Mouse (Mus musculus): ENCODE measurements around the gene Pomgnt1. TPM values are rescaled to one million over a fixed set of nuclear protein-coding genes. Genes with fewer than 3 reads are reported as not detected.

Pomgnt1 gene
- polyA plus RNA-seq, 1 experiment from 2014 or later = 60.2 TPM

DNA sequence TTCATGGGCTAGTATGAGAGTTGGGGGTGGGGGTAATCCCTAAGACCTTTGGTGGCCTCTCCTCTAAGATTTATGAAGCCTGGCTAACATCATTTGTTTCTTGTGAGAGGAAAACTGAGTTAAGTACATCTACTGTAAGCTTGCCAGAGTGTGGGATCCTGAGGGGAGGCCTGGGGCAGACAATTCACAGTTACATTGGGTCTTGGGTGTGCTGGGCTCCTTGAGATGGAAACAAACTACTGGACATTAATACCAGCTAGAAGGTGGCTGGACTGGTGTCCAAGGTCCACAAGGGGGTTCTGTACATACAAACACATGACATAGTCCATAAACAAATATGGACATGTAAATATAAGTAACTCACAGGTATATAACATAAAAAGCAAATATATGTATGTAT is 51.5 kb downstream of the Pomgnt1 start:
- Histone ChIP-seq H3K27ac (ENCODE audit: low read length) (peak overlapping the region; percentile 86), H3K4me1 (ENCODE audit: control insufficient read depth, insufficient read depth, low read length) (peaks cover 35% of the 10 kb centered on the region), H3K9me3 (replicated peaks; ENCODE audit: control insufficient read depth, low read length) (no peaks in the 10 kb centered on the region), H3K36me3 (ENCODE audit: control insufficient read depth, insufficient read depth) (no peaks in the 10 kb centered on the region), H3K4me2 (ENCODE audit: low read depth, low read length) (no peak overlapping the region), H3K9ac (ENCODE audit: low read length) (peak overlapping the region; percentile 27; the same call in 1 of the 2 replicates), H3K4me3 (ENCODE audit: low read length) (no peak overlapping the region), H3K27me3 (ENCODE audit: control insufficient read depth, insufficient read depth, low read length) (no peaks in the 10 kb centered on the region)
- ATAC-seq (replicated peaks; ENCODE audit: extremely low read depth, insufficient read depth, low FRiP score) = no peak

DNA sequence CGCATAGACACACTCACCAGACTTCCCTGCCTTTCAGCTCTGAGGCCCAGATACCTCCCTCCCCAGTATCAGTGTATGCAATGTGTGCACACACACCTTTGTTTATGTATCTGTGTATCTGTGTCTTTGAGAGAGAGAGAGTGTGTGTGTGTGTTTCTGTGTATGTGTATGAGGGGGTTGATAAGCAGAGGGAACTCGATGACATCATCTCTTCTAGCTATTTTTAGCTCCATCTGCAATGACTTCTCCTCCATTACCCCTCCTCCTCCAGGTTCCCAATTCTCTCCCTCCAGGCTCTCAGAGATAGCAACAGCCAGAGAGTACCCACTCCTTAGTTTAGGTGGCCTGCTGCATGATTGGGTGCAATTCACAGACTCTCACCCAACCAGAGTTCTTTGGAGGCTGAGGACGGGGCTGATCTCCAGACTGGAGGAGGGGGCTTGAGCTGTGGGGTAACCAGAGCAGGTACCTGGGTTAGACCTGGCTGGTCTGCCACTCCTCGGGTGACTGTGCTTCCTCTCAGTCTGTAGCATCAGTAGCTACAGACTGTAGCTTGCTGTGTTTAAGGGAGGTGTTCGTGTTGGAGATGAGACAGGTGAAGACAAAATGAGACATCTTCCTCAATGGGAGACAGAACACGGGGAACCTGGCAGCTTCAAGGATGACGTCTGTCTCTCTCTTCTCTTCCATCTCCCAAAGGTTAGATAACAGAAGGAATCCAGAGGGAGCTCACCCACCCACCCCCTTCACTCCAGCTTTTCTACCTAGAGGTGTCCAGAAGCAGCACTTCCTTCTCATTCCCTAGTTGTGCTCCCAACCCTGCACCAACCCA is 52.3 kb downstream of the Pomgnt1 start:
- ATAC-seq (replicated peaks; ENCODE audit: extremely low read depth, insufficient read depth, low FRiP score) = peak; percentile 37; the same call in 1 of the 2 replicates
- WGBS = 35% methylated on average over 7 of the region's 7 CpGs
- H3K4me3 ChIP-seq (ENCODE audit: low read length) = no peak overlapping the region

DNA sequence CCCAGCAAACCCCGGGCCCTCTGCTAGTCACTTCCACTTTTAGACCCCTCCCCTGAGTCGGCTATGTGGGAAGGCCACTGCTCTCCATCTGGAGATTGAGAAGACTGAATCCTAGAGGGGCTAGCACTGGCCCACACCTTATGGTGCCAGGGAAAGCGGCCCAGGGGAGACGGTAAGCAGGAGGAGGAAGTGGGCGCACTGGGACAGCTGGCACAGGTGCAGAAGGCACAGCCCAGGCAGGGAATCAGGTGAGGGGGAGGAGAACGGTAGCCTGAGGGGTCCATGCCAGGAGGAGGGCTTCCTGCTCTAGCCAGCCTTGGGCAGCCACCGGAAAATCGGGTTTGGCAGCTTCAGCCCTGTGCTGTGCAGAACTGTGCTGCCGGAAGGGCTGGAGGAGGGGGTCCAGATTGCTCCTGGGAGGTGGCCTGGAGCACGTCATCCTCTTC is 52.9 kb downstream of the Pomgnt1 start:
- WGBS = 18% methylated on average over 10 of the region's 10 CpGs
- H3K4me2 ChIP-seq (ENCODE audit: low read depth, low read length) = peak overlapping the region; percentile 57
- H3K4me3 ChIP-seq (ENCODE audit: low read length) = peak overlapping the region; percentile 21
- H3K4me1 ChIP-seq (ENCODE audit: control insufficient read depth, insufficient read depth, low read length) = peaks cover 35% of the 10 kb centered on the region
- H3K9ac ChIP-seq (ENCODE audit: low read length) = peak overlapping the region; percentile 65
- peak; percentile 61 for ATAC-seq (replicated peaks; ENCODE audit: extremely low read depth, insufficient read depth, low FRiP score)
- no peaks in the 10 kb centered on the region for H3K9me3 ChIP-seq (replicated peaks; ENCODE audit: control insufficient read depth, low read length)
- H3K27ac ChIP-seq (ENCODE audit: low read length) = peak overlapping the region; percentile 86
- H3K36me3 ChIP-seq (ENCODE audit: control insufficient read depth, insufficient read depth) = no peaks in the 10 kb centered on the region
- no peaks in the 10 kb centered on the region for H3K27me3 ChIP-seq (ENCODE audit: control insufficient read depth, insufficient read depth, low read length)

More for the DNA sequence above, 52.3 kb downstream of the Pomgnt1 start:
- Histone ChIP-seq H3K27me3 (ENCODE audit: control insufficient read depth, insufficient read depth, low read length) (no peaks in the 10 kb centered on the region), H3K4me1 (ENCODE audit: control insufficient read depth, insufficient read depth, low read length) (peaks cover 35% of the 10 kb centered on the region), H3K9ac (ENCODE audit: low read length) (peak overlapping the region; percentile 30), H3K36me3 (ENCODE audit: control insufficient read depth, insufficient read depth) (no peaks in the 10 kb centered on the region), H3K4me2 (ENCODE audit: low read depth, low read length) (peak overlapping the region; percentile 57), H3K9me3 (replicated peaks; ENCODE audit: control insufficient read depth, low read length) (no peaks in the 10 kb centered on the region), H3K27ac (ENCODE audit: low read length) (peak overlapping the region; percentile 86)

DNA sequence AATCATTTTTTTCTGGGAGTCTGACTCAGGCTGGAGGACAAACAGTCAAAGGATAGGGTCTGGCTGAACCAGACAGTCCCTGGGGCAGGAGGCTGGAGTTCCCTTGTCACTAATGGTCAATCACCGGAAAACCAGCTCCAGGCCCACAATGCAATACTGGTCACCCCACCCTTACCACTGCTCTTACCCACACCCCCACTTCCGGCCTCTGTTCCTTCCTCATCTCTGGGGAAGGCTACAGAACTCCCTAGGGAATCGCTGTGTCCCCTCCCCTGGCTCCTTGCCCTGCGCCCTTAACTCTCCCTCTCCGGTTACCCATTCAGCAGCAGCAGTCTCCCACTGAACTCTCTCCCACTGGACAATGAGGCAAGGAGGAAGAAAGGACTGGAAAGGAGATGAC is 53.5 kb downstream of the Pomgnt1 start:
- Histone ChIP-seq H3K36me3 (ENCODE audit: control insufficient read depth, insufficient read depth) (no peaks in the 10 kb centered on the region), H3K9me3 (replicated peaks; ENCODE audit: control insufficient read depth, low read length) (no peaks in the 10 kb centered on the region), H3K4me1 (ENCODE audit: control insufficient read depth, insufficient read depth, low read length) (peaks cover 35% of the 10 kb centered on the region), H3K27ac (ENCODE audit: low read length) (peak overlapping the region; percentile 86), H3K4me2 (ENCODE audit: low read depth, low read length) (peak overlapping the region; percentile 57), H3K9ac (ENCODE audit: low read length) (peak overlapping the region; percentile 65), H3K4me3 (ENCODE audit: low read length) (peak overlapping the region; percentile 21), H3K27me3 (ENCODE audit: control insufficient read depth, insufficient read depth, low read length) (no peaks in the 10 kb centered on the region)
- 42% methylated on average over 5 of the region's 5 CpGs for WGBS
- peak; percentile 40 for ATAC-seq (replicated peaks; ENCODE audit: extremely low read depth, insufficient read depth, low FRiP score)

DNA sequence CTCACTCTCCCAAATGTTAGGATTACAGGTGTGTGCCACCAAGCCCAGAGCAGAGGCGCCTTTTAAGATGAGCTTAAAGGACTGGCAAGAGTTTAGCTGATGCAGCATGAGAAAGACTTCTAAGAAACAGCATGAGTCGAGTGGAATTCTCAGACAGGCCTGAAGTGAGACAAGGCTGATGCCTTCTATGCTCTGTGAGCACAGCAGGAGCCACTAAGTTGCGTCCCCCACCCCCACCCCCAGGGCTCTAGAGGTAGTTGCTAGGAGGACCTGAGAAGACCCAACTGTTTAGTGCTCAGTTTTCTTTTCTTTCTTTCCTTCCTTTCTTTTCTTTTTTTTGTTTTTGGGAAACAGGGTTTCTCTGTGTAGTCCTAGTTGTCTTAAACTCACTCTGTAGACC is 58.4 kb downstream of the Pomgnt1 start:
- no peak overlapping the region for H3K4me2 ChIP-seq (ENCODE audit: low read depth, low read length)
- H3K36me3 ChIP-seq (ENCODE audit: control insufficient read depth, insufficient read depth) = no peaks in the 10 kb centered on the region
- H3K9ac ChIP-seq (ENCODE audit: low read length) = no peak overlapping the region
- no peak overlapping the region for H3K4me3 ChIP-seq (ENCODE audit: low read length)
- no peak for ATAC-seq (replicated peaks; ENCODE audit: extremely low read depth, insufficient read depth, low FRiP score)
- no peaks in the 10 kb centered on the region for H3K27me3 ChIP-seq (ENCODE audit: control insufficient read depth, insufficient read depth, low read length)
- no peak overlapping the region for H3K27ac ChIP-seq (ENCODE audit: low read length)
- WGBS = 64% methylated on average over 3 of the region's 3 CpGs
- no peaks in the 10 kb centered on the region for H3K9me3 ChIP-seq (replicated peaks; ENCODE audit: control insufficient read depth, low read length)
- peaks cover 9% of the 10 kb centered on the region for H3K4me1 ChIP-seq (ENCODE audit: control insufficient read depth, insufficient read depth, low read length)

DNA sequence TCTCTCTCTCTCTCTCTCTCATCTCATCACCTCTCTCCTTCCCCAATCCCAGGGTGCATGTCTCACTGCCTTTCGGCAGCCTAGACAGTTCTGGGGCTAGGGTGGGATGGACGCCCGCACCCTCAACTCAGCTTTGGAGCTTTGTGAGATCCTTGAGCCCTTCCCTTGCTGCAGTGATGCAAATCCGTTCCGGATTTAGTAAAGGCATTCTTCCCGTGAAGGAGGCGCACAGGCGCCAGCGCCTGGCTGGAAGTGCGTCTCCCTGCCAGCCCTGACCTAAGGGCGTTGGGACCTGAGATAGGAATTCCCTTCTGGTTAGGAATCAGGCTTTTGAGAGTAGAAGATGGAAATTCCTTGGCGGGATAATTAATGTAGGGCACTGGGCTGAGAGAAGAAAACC is 59.1 kb downstream of the Pomgnt1 start:
- Histone ChIP-seq H3K27me3 (ENCODE audit: control insufficient read depth, insufficient read depth, low read length) (no peaks in the 10 kb centered on the region), H3K36me3 (ENCODE audit: control insufficient read depth, insufficient read depth) (no peaks in the 10 kb centered on the region), H3K4me2 (ENCODE audit: low read depth, low read length) (peak overlapping the region; percentile 71), H3K27ac (ENCODE audit: low read length) (peak overlapping the region; percentile 63), H3K4me3 (ENCODE audit: low read length) (peak overlapping the region; percentile 39), H3K4me1 (ENCODE audit: control insufficient read depth, insufficient read depth, low read length) (peaks cover 5% of the 10 kb centered on the region; the same call in 1 of the 2 replicates), H3K9me3 (replicated peaks; ENCODE audit: control insufficient read depth, low read length) (no peaks in the 10 kb centered on the region), H3K9ac (ENCODE audit: low read length) (peak overlapping the region; percentile 68)
- WGBS = 8% methylated on average over 12 of the region's 12 CpGs
- peak; percentile 56 for ATAC-seq (replicated peaks; ENCODE audit: extremely low read depth, insufficient read depth, low FRiP score)

DNA sequence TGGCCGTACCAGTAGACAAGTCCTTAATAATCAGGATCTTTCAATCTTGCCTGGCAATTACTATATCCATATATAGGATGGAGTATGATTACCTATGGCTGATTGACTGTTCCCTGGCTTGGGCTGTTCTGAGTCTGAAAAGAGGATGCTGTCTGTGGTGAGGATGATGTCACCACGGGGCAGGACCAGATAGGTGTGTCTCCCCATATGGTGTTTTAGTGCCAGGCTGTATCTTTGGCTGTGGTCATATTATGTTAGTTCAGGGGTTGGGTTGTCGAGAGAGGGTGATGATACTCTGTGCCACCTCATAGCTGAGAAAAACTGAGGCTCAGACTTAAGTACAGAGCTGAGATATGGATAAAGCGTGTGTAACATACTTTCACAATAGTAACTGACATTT is 61.4 kb downstream of the Pomgnt1 start:
- no peaks in the 10 kb centered on the region for H3K9me3 ChIP-seq (replicated peaks; ENCODE audit: control insufficient read depth, low read length)
- WGBS = 77% methylated on average over 4 of the region's 4 CpGs
- H3K4me2 ChIP-seq (ENCODE audit: low read depth, low read length) = no peak overlapping the region
- H3K9ac ChIP-seq (ENCODE audit: low read length) = no peak overlapping the region
- no peak overlapping the region for H3K4me3 ChIP-seq (ENCODE audit: low read length)
- H3K36me3 ChIP-seq (ENCODE audit: control insufficient read depth, insufficient read depth) = no peaks in the 10 kb centered on the region
- no peak overlapping the region for H3K27ac ChIP-seq (ENCODE audit: low read length)
- ATAC-seq (replicated peaks; ENCODE audit: extremely low read depth, insufficient read depth, low FRiP score) = no peak
- H3K4me1 ChIP-seq (ENCODE audit: control insufficient read depth, insufficient read depth, low read length) = peaks cover 5% of the 10 kb centered on the region; the same call in 1 of the 2 replicates
- no peaks in the 10 kb centered on the region for H3K27me3 ChIP-seq (ENCODE audit: control insufficient read depth, insufficient read depth, low read length)

DNA sequence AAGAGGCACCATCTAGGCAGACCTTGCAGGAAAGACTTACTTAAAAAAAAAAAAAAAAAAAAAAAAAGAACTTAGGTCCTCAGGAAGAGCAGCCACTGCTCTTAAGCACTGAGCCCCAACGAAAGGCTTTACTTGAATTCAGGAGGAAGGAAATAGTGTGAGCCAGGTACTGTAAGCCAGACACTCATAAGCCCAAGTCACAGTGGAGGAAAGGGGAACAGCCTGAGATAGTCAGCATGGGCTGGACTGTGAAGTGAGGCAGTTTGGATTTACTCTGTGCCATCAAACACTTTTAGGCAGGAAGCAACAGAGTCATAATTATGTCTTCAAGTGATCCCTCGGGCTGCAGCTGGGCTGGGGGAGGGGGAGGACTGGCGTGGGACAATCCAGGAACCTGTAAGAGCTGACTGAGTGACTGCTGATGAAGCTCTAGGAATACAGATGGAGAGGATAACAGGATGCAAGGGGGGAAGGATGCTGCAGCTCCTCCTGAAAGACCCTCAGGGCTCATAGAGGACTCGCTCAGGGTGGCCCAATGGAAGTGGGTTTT is 68.7 kb downstream of the Pomgnt1 start:
- no peak overlapping the region for H3K4me3 ChIP-seq (ENCODE audit: low read length)
- no peak overlapping the region for H3K4me2 ChIP-seq (ENCODE audit: low read depth, low read length)
- WGBS = 45% methylated on average over 4 of the region's 4 CpGs
- no peak for ATAC-seq (replicated peaks; ENCODE audit: extremely low read depth, insufficient read depth, low FRiP score)
- no peak overlapping the region for H3K27ac ChIP-seq (ENCODE audit: low read length)
- H3K36me3 ChIP-seq (ENCODE audit: control insufficient read depth, insufficient read depth) = no peaks in the 10 kb centered on the region
- no peaks in the 10 kb centered on the region for H3K4me1 ChIP-seq (ENCODE audit: control insufficient read depth, insufficient read depth, low read length)
- no peak overlapping the region for H3K9ac ChIP-seq (ENCODE audit: low read length)
- H3K9me3 ChIP-seq (replicated peaks; ENCODE audit: control insufficient read depth, low read length) = no peaks in the 10 kb centered on the region
- H3K27me3 ChIP-seq (ENCODE audit: control insufficient read depth, insufficient read depth, low read length) = no peaks in the 10 kb centered on the region

Data from heart, embryonic 16.5 days (tissue).